ENCODE assay signal across 8 mouse cellular contexts in genomic region chr15:88828800-88829705, GRCm38 (mm10). TPM values are rescaled to one million over a fixed set of nuclear protein-coding genes. Genes with fewer than 3 reads are reported as not detected.
DNase-seq lines count a peak whose midpoint lies in the region; ATAC-seq and TF ChIP-seq lines count a peak whose summit lies in the region.

No protein-coding gene starts in this region.

- TF ChIP-seq POLR2A in testis, adult 2 months (IDR thresholded peaks at IDR 0.05; ENCODE audit: control insufficient read depth, low read depth, low read length): no peak

- H3K9me3 ChIP-seq in ES-E14 (ENCODE audit: control insufficient read depth, insufficient read depth, low read depth, low read length): no peaks in the 10 kb centered on the region
- no peaks in the 10 kb centered on the region for H3K9me3 ChIP-seq in forebrain, embryonic 16.5 days (ENCODE audit: control insufficient read depth, low read length)
- no peaks in the 10 kb centered on the region for H3K9me3 ChIP-seq in neural tube, embryonic 15.5 days (replicated peaks)

- H3K9ac ChIP-seq in ES-E14 (ENCODE audit: insufficient read depth, low read depth, low read length, poor library complexity, severe bottlenecking): no peak overlapping the region
- H3K9ac ChIP-seq in forebrain, embryonic 16.5 days (replicated peaks; ENCODE audit: low read depth, low read length): no peak overlapping the region
- no peak overlapping the region for H3K9ac ChIP-seq in neural tube, embryonic 15.5 days (replicated peaks)

- intact Hi-C loops in heart, postnatal 36 days (cut with DNase I): loop anchor here (1.0 to 5.0 kb wide), 3 partner anchors 47 to 383 kb away; partner anchors contain the start of gene Ppp6r2

- peak; percentile 91 for ATAC-seq in forebrain, embryonic 16.5 days
- peak; percentile 88 for ATAC-seq in neural tube, embryonic 15.5 days (ENCODE audit: low FRiP score)

- peak; percentile 74 for DNase-seq in ES-E14 (ENCODE audit: low read depth, low spot score)
- peak; percentile 94 to 96 for DNase-seq in cerebellum, adult 18-20 months
- peak; percentile 95 to 97 for DNase-seq in heart, postnatal 36 days
- DNase-seq in layer of hippocampus, adult 18-20 months (ENCODE audit: low spot score in 2 of 2): peak; percentile 70 to 91
- DNase-seq in lung, adult 18-20 months: peak; percentile 88 to 92

- 57% methylated on average over 17 of the region's 17 CpGs for WGBS in forebrain, embryonic 16.5 days
- 55% methylated on average over 17 of the region's 17 CpGs for WGBS in neural tube, embryonic 15.5 days

- H3K4me1 ChIP-seq in ES-E14 (ENCODE audit: control insufficient read depth in 2 of 2, insufficient read depth in 2 of 2, low read length in 2 of 2, poor library complexity in 1 of 2): peaks cover 0 to 5% of the 10 kb centered on the region in 2 experiments; a peak in 1 of 4 replicates
- H3K4me1 ChIP-seq in forebrain, embryonic 16.5 days (replicated peaks; ENCODE audit: control insufficient read depth, insufficient read depth, low read length): no peaks in the 10 kb centered on the region
- peaks cover 5% of the 10 kb centered on the region; the same call in 1 of the 2 replicates for H3K4me1 ChIP-seq in neural tube, embryonic 15.5 days
- no peaks in the 10 kb centered on the region for H3K4me1 ChIP-seq in testis, adult 2 months (ENCODE audit: control insufficient read depth, insufficient read depth, low read length)

- in situ Hi-C loops in ES-E14 (cut with MboI; ENCODE audit: low sequenced_read_pairs in 2 of 2, unreplicated experiment in 2 of 2): loop anchor here (5.0 to 10.0 kb wide), 2 partner anchors 93 to 96 kb away; no protein-coding TSS in a partner anchor

- no peak overlapping the region for H3K4me2 ChIP-seq in forebrain, embryonic 16.5 days (ENCODE audit: low read length)
- no peak overlapping the region for H3K4me2 ChIP-seq in neural tube, embryonic 15.5 days

- peaks cover 17% of the 10 kb centered on the region for H3K36me3 ChIP-seq in ES-E14 (ENCODE audit: control insufficient read depth, insufficient read depth, low read length, poor library complexity, severe bottlenecking)
- 0 out of 2 replicates have a peak, but pooled peaks cover 7% of the 10 kb centered on the region for H3K36me3 ChIP-seq in forebrain, embryonic 16.5 days (ENCODE audit: control insufficient read depth, insufficient read depth)
- H3K36me3 ChIP-seq in neural tube, embryonic 15.5 days: peaks cover 25% of the 10 kb centered on the region
- H3K36me3 ChIP-seq in testis, adult 2 months (ENCODE audit: control insufficient read depth, insufficient read depth, low read length): no peaks in the 10 kb centered on the region

- H3K27ac ChIP-seq in ES-E14 (ENCODE audit: insufficient read depth, low read depth, low read length, poor library complexity, severe bottlenecking): no peak overlapping the region
- H3K27ac ChIP-seq in forebrain, embryonic 16.5 days (ENCODE audit: low read length): no peak overlapping the region
- no peak overlapping the region for H3K27ac ChIP-seq in neural tube, embryonic 15.5 days (replicated peaks)
- H3K27ac ChIP-seq in testis, adult 2 months (ENCODE audit: control insufficient read depth, insufficient read depth, low read depth, low read length): peak overlapping the region; percentile 32; the same call in 1 of the 2 replicates

- H3K4me3 ChIP-seq in ES-E14 (ENCODE audit: insufficient read depth in 1 of 2, low read depth in 1 of 2, low read length in 2 of 2, poor library complexity in 1 of 2, severe bottlenecking in 1 of 2): no peak overlapping the region
- H3K4me3 ChIP-seq in forebrain, embryonic 16.5 days (replicated peaks; ENCODE audit: low read length): no peak overlapping the region
- no peak overlapping the region for H3K4me3 ChIP-seq in neural tube, embryonic 15.5 days (replicated peaks)
- H3K4me3 ChIP-seq in testis, adult 2 months (ENCODE audit: control insufficient read depth, low read depth, low read length): no peak overlapping the region

- TF ChIP-seq CTCF in testis, adult 2 months (IDR thresholded peaks at IDR 0.05; ENCODE audit: control insufficient read depth, insufficient read depth, insufficient replicate concordance, low read depth, low read length): peak; percentile 88

- no peaks in the 10 kb centered on the region for H3K27me3 ChIP-seq in forebrain, embryonic 16.5 days (replicated peaks; ENCODE audit: control insufficient read depth, insufficient read depth, low read length)
- no peaks in the 10 kb centered on the region for H3K27me3 ChIP-seq in neural tube, embryonic 15.5 days (replicated peaks)
- no peaks in the 10 kb centered on the region for H3K27me3 ChIP-seq in testis, adult 2 months (ENCODE audit: control insufficient read depth, insufficient read depth, low read length)

TF ChIP-seq in ES-E14, 5 proteins besides CTCF, POLR2A, EP300 and RAD21:
- TF ChIP-seq ZC3H11A (IDR thresholded peaks at IDR 0.05; ENCODE audit: borderline replicate concordance, low read depth, low read length) (peak; percentile 93), CHD2 (IDR thresholded peaks at IDR 0.05; ENCODE audit: low read depth, low read length) (no peak), HCFC1 (IDR thresholded peaks at IDR 0.05; ENCODE audit: borderline replicate concordance, insufficient read depth, low read length) (no peak)
TF ChIP-seq in ES-E14: peak in this region for 1.

RNA-seq across cellular contexts. Expression of gene Creld2, which starts 9.6 kb away (rescaled TPM):
- total RNA-seq in ES-E14 (2012; rRNA removed): 324 and 328 TPM in 2 replicates
- 57.3 and 60.4 TPM in 2 replicates for polyA plus RNA-seq in forebrain, embryonic 16.5 days (2015; fragmentation: Nextera tagmentation; extraction: Ambion mirVana)
- 10 to 100 TPM; 16.5 to 27.9 TPM for total RNA-seq in heart, postnatal 36 days (2021)
- total RNA-seq in layer of hippocampus, adult 18-20 months (2021): 10 to 100 TPM; 29.7 to 30.6 TPM
- polyA plus RNA-seq in neural tube, embryonic 15.5 days (2015; fragmentation: Nextera tagmentation; extraction: Ambion mirVana): 63.8 and 71.3 TPM in 2 replicates
- 347 and 372 TPM in 2 replicates for polyA plus RNA-seq in testis, adult 2 months (2012; rRNA removed)

RNA-seq across cellular contexts. Expression of gene Alg12, which starts 9.9 kb away (rescaled TPM):
- 17.0 and 17.8 TPM in 2 replicates for total RNA-seq in ES-E14 (2012; rRNA removed)
- polyA plus RNA-seq in forebrain, embryonic 16.5 days (2015; fragmentation: Nextera tagmentation; extraction: Ambion mirVana): 6.6 and 8.8 TPM in 2 replicates
- 10 to 100 TPM in 1 of 2 experiments, 1 to 10 TPM in 1; 8.9 to 10.1 TPM for total RNA-seq in heart, postnatal 36 days (2021)
- total RNA-seq in layer of hippocampus, adult 18-20 months (2021): 10 to 100 TPM; 12.0 to 12.4 TPM
- 8.3 and 9.4 TPM in 2 replicates for polyA plus RNA-seq in neural tube, embryonic 15.5 days (2015; fragmentation: Nextera tagmentation; extraction: Ambion mirVana)
- 24.6 and 32.8 TPM in 2 replicates for polyA plus RNA-seq in testis, adult 2 months (2012; rRNA removed)

RNA-seq across cellular contexts. Expression of gene Pim3, which starts 32.9 kb away (rescaled TPM):
- 159 and 169 TPM in 2 replicates for total RNA-seq in ES-E14 (2012; rRNA removed)
- 58.2 and 70.7 TPM in 2 replicates for polyA plus RNA-seq in forebrain, embryonic 16.5 days (2015; fragmentation: Nextera tagmentation; extraction: Ambion mirVana)
- 100 to 1,000 TPM; 120 to 134 TPM for total RNA-seq in heart, postnatal 36 days (2021)
- total RNA-seq in layer of hippocampus, adult 18-20 months (2021): 10 to 100 TPM; 36.8 to 47.6 TPM
- polyA plus RNA-seq in neural tube, embryonic 15.5 days (2015; fragmentation: Nextera tagmentation; extraction: Ambion mirVana): 66.8 and 78.7 TPM in 2 replicates
- 10.8 and 13.2 TPM in 2 replicates for polyA plus RNA-seq in testis, adult 2 months (2012; rRNA removed)

Comparison
In these comparisons a context has a peak if more than half of its experiments do, and no peak if none do; other contexts are left out.
1. RNA of gene Creld2, which starts 9.6 kb away (total RNA-seq): 324 to 328 TPM in ES-E14; 29.7 to 30.6 TPM in layer of hippocampus, adult 18-20 months and 16.5 to 27.9 TPM in heart, postnatal 36 days; every median in the first group is over 10 times any median in the second.
2. Peak in every context shown above with its lines, with median percentiles within 50 percentile points of each other: DNase-seq.